Mouse (Mus musculus): ENCODE measurements at regions not wholly inside any gene's neighbourhood (a gene's known extent, or its start where the extent isn't known, plus 50 kb on each side); places are given as distances from the start of the nearest gene placed in this dataset.

- TF ChIP-seq CTCF (IDR thresholded peaks at IDR 0.05; ENCODE audit: borderline replicate concordance, extremely low read depth, insufficient read depth, insufficient read length) (no peak), POLR2A (IDR thresholded peaks at IDR 0.05; ENCODE audit: borderline replicate concordance, extremely low read depth, insufficient read depth, insufficient read length, poor library complexity, severe bottlenecking) (no peak)
Measured at GRCm38 (mm10) chr7:70291431-70291830, 75.1 kb downstream of the Nr2f2 start.
